Comparison of ENCODE assay signal across 26 mouse cellular contexts in genomic region chr8:39954924-39955323, GRCm38 (mm10).
DNase-seq lines count a peak whose midpoint lies in the region; ATAC-seq and TF ChIP-seq lines count a peak whose summit lies in the region.
"Had no signal": no experiment of that assay in that cellular context is flagged by ENCODE, and none has a peak within 500 bp of the region (broad histone marks: within the 10 kb centered on the region; RNA-seq: fewer than 3 reads in every experiment).

No protein-coding gene starts in this region.

- 27% methylated on average over 4 of the region's 4 CpGs for WGBS in kidney, embryonic 15.5 days
- WGBS in kidney, adult 2 months, result 18% methylated on average over 4 of the region's 4 CpGs
- 22% methylated on average over 4 of the region's 4 CpGs for WGBS in limb, embryonic 12.5 days

- H3K9ac ChIP-seq in kidney, embryonic 15.5 days, result no peak overlapping the region
- H3K9ac ChIP-seq in limb, embryonic 12.5 days (replicated peaks), result no peak overlapping the region
- H3K9ac ChIP-seq: embryonic facial prominence, embryonic 13.5 days; forebrain, embryonic 13.5 days; hindbrain, embryonic 15.5 days; liver, postnatal 0 days; stomach, embryonic 15.5 days had no signal

- no peaks in the 10 kb centered on the region for H3K4me1 ChIP-seq in kidney, embryonic 15.5 days
- H3K4me1 ChIP-seq in kidney, adult 2 months (ENCODE audit: control insufficient read depth, insufficient read depth, low read length), result no peaks in the 10 kb centered on the region
- 0 out of 2 replicates have a peak, but pooled peaks cover 4% of the 10 kb centered on the region for H3K4me1 ChIP-seq in limb, embryonic 12.5 days (replicated peaks)
- H3K4me1 ChIP-seq: embryonic facial prominence, embryonic 13.5 days; forebrain, embryonic 13.5 days; heart, embryonic 10.5 days; hindbrain, embryonic 15.5 days; midbrain, embryonic 10.5 days; stomach, embryonic 15.5 days had no signal

- H3K36me3 ChIP-seq in kidney, embryonic 15.5 days, result no peaks in the 10 kb centered on the region
- H3K36me3 ChIP-seq in kidney, adult 2 months (ENCODE audit: control insufficient read depth, insufficient read depth, low read length), result no peaks in the 10 kb centered on the region
- no peaks in the 10 kb centered on the region for H3K36me3 ChIP-seq in limb, embryonic 12.5 days
- H3K36me3 ChIP-seq: embryonic facial prominence, embryonic 13.5 days; G1E; heart, embryonic 10.5 days; hindbrain, embryonic 15.5 days; midbrain, embryonic 10.5 days; stomach, embryonic 15.5 days had no signal

- H3K9me3 ChIP-seq in kidney, embryonic 15.5 days (replicated peaks), result no peaks in the 10 kb centered on the region
- no peaks in the 10 kb centered on the region for H3K9me3 ChIP-seq in limb, embryonic 12.5 days
- H3K9me3 ChIP-seq: embryonic facial prominence, embryonic 13.5 days; forebrain, embryonic 13.5 days; G1E; heart, embryonic 10.5 days; hindbrain, embryonic 15.5 days; midbrain, embryonic 10.5 days; stomach, embryonic 15.5 days had no signal

- no peaks in the 10 kb centered on the region for H3K27me3 ChIP-seq in kidney, embryonic 15.5 days
- H3K27me3 ChIP-seq in kidney, adult 2 months (replicated peaks; ENCODE audit: control insufficient read depth, insufficient read depth, low read length), result no peaks in the 10 kb centered on the region
- no peaks in the 10 kb centered on the region for H3K27me3 ChIP-seq in limb, embryonic 12.5 days
- H3K27me3 ChIP-seq: embryonic facial prominence, embryonic 13.5 days; forebrain, embryonic 13.5 days; hindbrain, embryonic 15.5 days; stomach, embryonic 15.5 days had no signal

- ATAC-seq in kidney, embryonic 15.5 days (replicated peaks; ENCODE audit: low FRiP score), result peak; percentile 90
- peak; percentile 75 for ATAC-seq in limb, embryonic 12.5 days (ENCODE audit: insufficient number of reproducible peaks, insufficient read depth, low FRiP score, low TSS enrichment, low read depth)
- ATAC-seq: forebrain, embryonic 13.5 days; intestine, embryonic 16.5 days; liver, postnatal 0 days; lung, postnatal 0 days had no signal

- DNase-seq in kidney, adult 2 months, result no peak
- peak; percentile 23 for DNase-seq in R1 (ENCODE audit: low read depth, low spot score)
- DNase-seq in embryo, embryonic 11 days, result peak; percentile 42
- DNase-seq in ovary, postnatal 14 days (ENCODE audit: low spot score), result no peak
- no peak for DNase-seq in gastrocnemius, postnatal 25 days
- DNase-seq in layer of hippocampus, adult 2 months (ENCODE audit: low spot score in 2 of 2), result no peak
- DNase-seq: adrenal gland, postnatal 10 days; cerebellum, adult 9-10 months; gastrocnemius, adult 2 months; heart, postnatal 4 days; liver, postnatal 0 days; thymus, adult 2 months; thymus, postnatal 4 days had no signal

- TF ChIP-seq POLR2A in kidney, adult 2 months (IDR thresholded peaks at IDR 0.05; ENCODE audit: low read depth, low read length), result no peak

- H3K4me2 ChIP-seq in kidney, embryonic 15.5 days, result 0 out of 2 replicates have a peak overlapping the region, but pooled peaks have one; percentile 12
- H3K4me2 ChIP-seq in limb, embryonic 12.5 days, result 0 out of 2 replicates have a peak overlapping the region, but pooled peaks have one; percentile 8
- H3K4me2 ChIP-seq: embryonic facial prominence, embryonic 13.5 days; forebrain, embryonic 13.5 days; hindbrain, embryonic 15.5 days; liver, embryonic 11.5 days; stomach, embryonic 15.5 days had no signal

- H3K4me3 ChIP-seq in kidney, embryonic 15.5 days (replicated peaks), result no peak overlapping the region
- H3K4me3 ChIP-seq in kidney, adult 2 months (ENCODE audit: insufficient read depth, low read depth, low read length), result no peak overlapping the region
- no peak overlapping the region for H3K4me3 ChIP-seq in limb, embryonic 12.5 days (replicated peaks)
- H3K4me3 ChIP-seq in layer of hippocampus, adult 2 months, result no peak overlapping the region
- H3K4me3 ChIP-seq: embryonic facial prominence, embryonic 13.5 days; forebrain, embryonic 13.5 days; gastrocnemius, adult 2 months; heart, embryonic 10.5 days; hindbrain, embryonic 15.5 days; midbrain, embryonic 10.5 days; stomach, embryonic 15.5 days had no signal

- no peak overlapping the region for H3K27ac ChIP-seq in kidney, embryonic 15.5 days
- no peak overlapping the region for H3K27ac ChIP-seq in kidney, adult 2 months (ENCODE audit: insufficient read depth, low read depth, low read length)
- H3K27ac ChIP-seq in limb, embryonic 12.5 days, result no peak overlapping the region
- no peak overlapping the region for H3K27ac ChIP-seq in layer of hippocampus, adult 2 months
- H3K27ac ChIP-seq: embryonic facial prominence, embryonic 13.5 days; forebrain, embryonic 13.5 days; gastrocnemius, adult 2 months; heart, embryonic 10.5 days; hindbrain, embryonic 15.5 days; macrophage; midbrain, embryonic 10.5 days; stomach, embryonic 15.5 days had no signal

- TF ChIP-seq CTCF in kidney, adult 2 months (conservative IDR thresholded peaks at IDR 0.05; ENCODE audit: insufficient read depth, insufficient read length, low read depth, low read length), result no peak
- TF ChIP-seq CTCF in layer of hippocampus, adult 2 months (conservative IDR thresholded peaks at IDR 0.05), result no peak

Comparison
In these comparisons a context has a peak if more than half of its experiments do, and no peak if none do; other contexts are left out.
1. DNase-seq: peak in R1 (single experiment) and embryo, embryonic 11 days (single experiment); none in kidney, adult 2 months (single experiment), ovary, postnatal 14 days (single experiment), gastrocnemius, postnatal 25 days (single experiment) and layer of hippocampus, adult 2 months (0 of 2).